In the genomic region with DNA sequence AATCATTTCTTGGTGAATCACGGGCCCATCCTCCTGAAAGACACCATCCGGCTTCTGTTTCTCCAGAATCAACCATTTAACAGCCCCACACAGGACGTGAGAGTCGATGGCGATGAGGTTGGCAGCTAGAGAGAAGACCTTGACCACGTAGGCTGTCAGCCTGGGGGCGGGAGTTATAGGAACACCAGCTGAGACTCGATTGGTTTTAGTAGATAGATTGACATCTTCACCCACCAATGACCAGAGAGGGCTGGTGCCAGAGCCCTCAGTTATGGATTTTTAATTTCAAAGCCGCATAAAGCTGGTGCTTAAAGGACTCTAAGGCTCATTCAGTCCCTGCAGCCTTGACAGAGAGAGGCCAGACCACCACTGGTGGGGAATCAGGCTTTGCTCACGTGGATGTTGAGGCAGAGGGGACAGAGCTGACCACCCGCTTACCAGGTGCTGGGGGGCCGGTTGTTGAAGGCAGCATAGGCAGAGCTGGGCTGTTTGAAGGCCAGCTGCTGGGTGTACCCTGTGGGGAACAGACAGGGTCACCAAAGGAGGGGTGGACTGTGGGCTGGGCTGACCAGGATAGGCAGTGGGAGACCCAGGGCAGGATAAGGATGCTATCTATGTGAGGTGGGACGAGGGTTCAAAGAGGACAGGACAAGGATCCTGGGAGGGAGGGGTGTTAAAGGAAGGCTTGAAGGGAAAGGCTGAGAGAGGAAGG, we compare ENCODE assay signal across 9 mouse cellular contexts. TPM values are rescaled to one million over a fixed set of nuclear protein-coding genes. Genes with fewer than 3 reads are reported as not detected.
DNase-seq lines count a peak whose midpoint lies in the region; ATAC-seq and TF ChIP-seq lines count a peak whose summit lies in the region.
"Had no signal": no experiment of that assay in that cellular context is flagged by ENCODE, and none has a peak within 500 bp of the region (broad histone marks: within the 10 kb centered on the region; RNA-seq: fewer than 3 reads in every experiment).

No protein-coding gene starts in this region.

- no peak overlapping the region for H3K4me2 ChIP-seq in forebrain, embryonic 12.5 days
- peak overlapping the region; percentile 10; the same call in 1 of the 2 replicates for H3K4me2 ChIP-seq in forebrain, postnatal 0 days (ENCODE audit: low read depth)
- H3K4me2 ChIP-seq in midbrain, embryonic 14.5 days (ENCODE audit: low read length): peak overlapping the region; percentile 41
- H3K4me2 ChIP-seq: embryonic facial prominence, embryonic 13.5 days had no signal

- H3K9me3 ChIP-seq in forebrain, embryonic 12.5 days: no peaks in the 10 kb centered on the region
- no peaks in the 10 kb centered on the region for H3K9me3 ChIP-seq in forebrain, embryonic 10.5 days
- no peaks in the 10 kb centered on the region for H3K9me3 ChIP-seq in forebrain, postnatal 0 days (ENCODE audit: low read length)
- no peaks in the 10 kb centered on the region for H3K9me3 ChIP-seq in midbrain, embryonic 14.5 days (ENCODE audit: control insufficient read depth, low read length)
- H3K9me3 ChIP-seq: embryonic facial prominence, embryonic 13.5 days had no signal

- H3K9ac ChIP-seq in forebrain, embryonic 12.5 days: no peak overlapping the region
- H3K9ac ChIP-seq in forebrain, postnatal 0 days: no peak overlapping the region
- H3K9ac ChIP-seq in midbrain, embryonic 14.5 days (replicated peaks; ENCODE audit: low read length): no peak overlapping the region
- H3K9ac ChIP-seq: embryonic facial prominence, embryonic 13.5 days had no signal

- no peak overlapping the region for H3K27ac ChIP-seq in forebrain, embryonic 12.5 days
- no peak overlapping the region for H3K27ac ChIP-seq in forebrain, embryonic 10.5 days
- no peak overlapping the region for H3K27ac ChIP-seq in forebrain, postnatal 0 days (ENCODE audit: low read depth, low read length)
- no peak overlapping the region for H3K27ac ChIP-seq in midbrain, embryonic 14.5 days (replicated peaks; ENCODE audit: low read depth, low read length)
- H3K27ac ChIP-seq: embryonic facial prominence, embryonic 13.5 days had no signal

- no peak overlapping the region for H3K4me3 ChIP-seq in forebrain, embryonic 12.5 days (replicated peaks)
- no peak overlapping the region for H3K4me3 ChIP-seq in forebrain, embryonic 10.5 days
- H3K4me3 ChIP-seq in forebrain, postnatal 0 days (ENCODE audit: low read depth, low read length): no peak overlapping the region
- no peak overlapping the region for H3K4me3 ChIP-seq in midbrain, embryonic 14.5 days (replicated peaks; ENCODE audit: low read depth, low read length)
- H3K4me3 ChIP-seq: embryonic facial prominence, embryonic 13.5 days had no signal

- no peak for DNase-seq in forebrain, embryonic 10.5 days (ENCODE audit: extremely low spot score, low spot score)
- peak; percentile 46 for DNase-seq in ES-CJ7 (ENCODE audit: low read depth, low spot score)
- DNase-seq in forebrain, postnatal 0 days: peak; percentile 57
- DNase-seq in midbrain, embryonic 14.5 days: peak; percentile 83
- no peak for DNase-seq in right cerebral cortex, postnatal 14 days
- no peak for DNase-seq in cerebellum, postnatal 25 days
- DNase-seq in layer of hippocampus, adult 9-11 months: no peak

- H3K4me1 ChIP-seq in forebrain, embryonic 12.5 days: 0 out of 2 replicates have a peak, but pooled peaks cover 5% of the 10 kb centered on the region
- peaks cover 6% of the 10 kb centered on the region for H3K4me1 ChIP-seq in forebrain, embryonic 10.5 days
- no peaks in the 10 kb centered on the region for H3K4me1 ChIP-seq in forebrain, postnatal 0 days (ENCODE audit: insufficient read depth)
- no peaks in the 10 kb centered on the region for H3K4me1 ChIP-seq in midbrain, embryonic 14.5 days (ENCODE audit: control insufficient read depth, insufficient read depth, low read length)
- H3K4me1 ChIP-seq: embryonic facial prominence, embryonic 13.5 days had no signal

- WGBS in forebrain, embryonic 12.5 days: 49% methylated on average over 13 of the region's 13 CpGs
- 53% methylated on average over 13 of the region's 13 CpGs for WGBS in forebrain, embryonic 10.5 days
- WGBS in forebrain, postnatal 0 days: 49% methylated on average over 13 of the region's 13 CpGs
- 41% methylated on average over 13 of the region's 13 CpGs for WGBS in midbrain, embryonic 14.5 days

- H3K36me3 ChIP-seq in forebrain, embryonic 12.5 days (replicated peaks): no peaks in the 10 kb centered on the region
- no peaks in the 10 kb centered on the region for H3K36me3 ChIP-seq in forebrain, embryonic 10.5 days (replicated peaks)
- no peaks in the 10 kb centered on the region for H3K36me3 ChIP-seq in forebrain, postnatal 0 days (ENCODE audit: insufficient read depth)
- no peaks in the 10 kb centered on the region for H3K36me3 ChIP-seq in midbrain, embryonic 14.5 days (ENCODE audit: control insufficient read depth, insufficient read depth, low read length)
- H3K36me3 ChIP-seq: embryonic facial prominence, embryonic 13.5 days had no signal

- no peaks in the 10 kb centered on the region for H3K27me3 ChIP-seq in forebrain, embryonic 12.5 days
- H3K27me3 ChIP-seq in forebrain, embryonic 10.5 days (ENCODE audit: poor library complexity, severe bottlenecking): 0 out of 2 replicates have a peak, but pooled peaks cover 3% of the 10 kb centered on the region
- no peaks in the 10 kb centered on the region for H3K27me3 ChIP-seq in forebrain, postnatal 0 days (ENCODE audit: insufficient read depth, low read length)
- H3K27me3 ChIP-seq in midbrain, embryonic 14.5 days (ENCODE audit: control insufficient read depth, insufficient read depth, low read length): no peaks in the 10 kb centered on the region
- H3K27me3 ChIP-seq: embryonic facial prominence, embryonic 13.5 days had no signal

- peak; percentile 76 for ATAC-seq in forebrain, embryonic 12.5 days (ENCODE audit: low FRiP score)
- ATAC-seq in forebrain, postnatal 0 days: peak; percentile 82
- ATAC-seq in midbrain, embryonic 14.5 days (ENCODE audit: low FRiP score, low TSS enrichment): peak; percentile 75

- TF ChIP-seq CTCF in forebrain, postnatal 0 days (IDR thresholded peaks at IDR 0.05; ENCODE audit: low read depth): no peak

RNA-seq across cellular contexts. Expression of gene C3, which starts 13.1 kb away (rescaled TPM):
- 0.04 and 0.14 TPM in 2 replicates for polyA plus RNA-seq in forebrain, embryonic 12.5 days (2016; fragmentation: Nextera tagmentation; extraction: Ambion mirVana)
- polyA plus RNA-seq in forebrain, embryonic 10.5 days (2016; fragmentation: Nextera tagmentation; extraction: Ambion mirVana): 0.30 TPM in 1 of 2 replicates, not detected in the other
- total RNA-seq in forebrain, postnatal 0 days (2014; rRNA removed): 1.3 and 1.4 TPM in 2 replicates
- polyA plus RNA-seq in forebrain, postnatal 0 days (2015; fragmentation: Nextera tagmentation; extraction: Ambion mirVana): 0.77 and 1.2 TPM in 2 replicates
- 2.0 and 2.6 TPM in 2 replicates for polyA plus RNA-seq in midbrain, embryonic 14.5 days (2014; fragmentation: Nextera tagmentation; extraction: Ambion mirVana)

RNA-seq across cellular contexts. Expression of gene Tnfsf14, which starts 20.9 kb away (rescaled TPM):
- polyA plus RNA-seq in forebrain, embryonic 12.5 days (2016; fragmentation: Nextera tagmentation; extraction: Ambion mirVana): 0.13 TPM in 1 of 2 replicates, not detected in the other
- 0.15 and 0.16 TPM in 2 replicates for polyA plus RNA-seq in forebrain, embryonic 10.5 days (2016; fragmentation: Nextera tagmentation; extraction: Ambion mirVana)
- not detected in 2 replicates for total RNA-seq in forebrain, postnatal 0 days (2014; rRNA removed)
- polyA plus RNA-seq in forebrain, postnatal 0 days (2015; fragmentation: Nextera tagmentation; extraction: Ambion mirVana): not detected in 2 replicates
- not detected in 2 replicates for polyA plus RNA-seq in midbrain, embryonic 14.5 days (2014; fragmentation: Nextera tagmentation; extraction: Ambion mirVana)
- polyA plus RNA-seq: embryonic facial prominence, embryonic 13.5 days had no signal

RNA-seq across cellular contexts. Expression of gene Gpr108, which starts 33.4 kb away (rescaled TPM):
- polyA plus RNA-seq in forebrain, embryonic 12.5 days (2016; fragmentation: Nextera tagmentation; extraction: Ambion mirVana): 20.1 and 20.9 TPM in 2 replicates
- polyA plus RNA-seq in forebrain, embryonic 10.5 days (2016; fragmentation: Nextera tagmentation; extraction: Ambion mirVana): 22.7 and 22.8 TPM in 2 replicates
- 15.7 and 18.6 TPM in 2 replicates for total RNA-seq in forebrain, postnatal 0 days (2014; rRNA removed)
- 16.9 and 17.5 TPM in 2 replicates for polyA plus RNA-seq in forebrain, postnatal 0 days (2015; fragmentation: Nextera tagmentation; extraction: Ambion mirVana)
- polyA plus RNA-seq in midbrain, embryonic 14.5 days (2014; fragmentation: Nextera tagmentation; extraction: Ambion mirVana): 19.6 and 20.9 TPM in 2 replicates

RNA-seq across cellular contexts. Expression of gene Trip10, which starts 34.4 kb away (rescaled TPM):
- polyA plus RNA-seq in forebrain, embryonic 12.5 days (2016; fragmentation: Nextera tagmentation; extraction: Ambion mirVana): 26.2 and 27.1 TPM in 2 replicates
- 43.8 and 49.9 TPM in 2 replicates for polyA plus RNA-seq in forebrain, embryonic 10.5 days (2016; fragmentation: Nextera tagmentation; extraction: Ambion mirVana)
- total RNA-seq in forebrain, postnatal 0 days (2014; rRNA removed): 3.2 and 3.5 TPM in 2 replicates
- 5.2 and 6.0 TPM in 2 replicates for polyA plus RNA-seq in forebrain, postnatal 0 days (2015; fragmentation: Nextera tagmentation; extraction: Ambion mirVana)
- 5.7 and 7.2 TPM in 2 replicates for polyA plus RNA-seq in midbrain, embryonic 14.5 days (2014; fragmentation: Nextera tagmentation; extraction: Ambion mirVana)

Comparison
In these comparisons a context has a peak if more than half of its experiments do, and no peak if none do; other contexts are left out.
1. DNase-seq: peak in ES-CJ7 (single experiment), forebrain, postnatal 0 days (single experiment) and midbrain, embryonic 14.5 days (single experiment); none in forebrain, embryonic 10.5 days (single experiment), right cerebral cortex, postnatal 14 days (single experiment), cerebellum, postnatal 25 days (0 of 2) and layer of hippocampus, adult 9-11 months (single experiment).
2. Peak in every context shown above with its lines, with median percentiles within 50 percentile points of each other: ATAC-seq.